Mouse (Mus musculus) thymus, postnatal 0 days (tissue): ENCODE data around the gene Etv4. TPM values are rescaled to one million over a fixed set of nuclear protein-coding genes. Genes with fewer than 3 reads are reported as not detected.

Experiments
- DNase-seq: peaks from one replicate; pipeline ENCODE4 v3.0.0-alpha.2; 2015; ENCODE audit warnings: low spot score
- polyA plus RNA-seq: library from polyadenylated mRNA; unstranded; fragments of >200 nt; fragmentation: Nextera tagmentation; extraction: Ambion mirVana; gene quantifications from 2 replicates; pipeline ENCODE4 v1.2.1, GENCODE M21; 2015

Gene Etv4
- 1.5 and 2.0 TPM in 2 replicates for polyA plus RNA-seq

DNA sequence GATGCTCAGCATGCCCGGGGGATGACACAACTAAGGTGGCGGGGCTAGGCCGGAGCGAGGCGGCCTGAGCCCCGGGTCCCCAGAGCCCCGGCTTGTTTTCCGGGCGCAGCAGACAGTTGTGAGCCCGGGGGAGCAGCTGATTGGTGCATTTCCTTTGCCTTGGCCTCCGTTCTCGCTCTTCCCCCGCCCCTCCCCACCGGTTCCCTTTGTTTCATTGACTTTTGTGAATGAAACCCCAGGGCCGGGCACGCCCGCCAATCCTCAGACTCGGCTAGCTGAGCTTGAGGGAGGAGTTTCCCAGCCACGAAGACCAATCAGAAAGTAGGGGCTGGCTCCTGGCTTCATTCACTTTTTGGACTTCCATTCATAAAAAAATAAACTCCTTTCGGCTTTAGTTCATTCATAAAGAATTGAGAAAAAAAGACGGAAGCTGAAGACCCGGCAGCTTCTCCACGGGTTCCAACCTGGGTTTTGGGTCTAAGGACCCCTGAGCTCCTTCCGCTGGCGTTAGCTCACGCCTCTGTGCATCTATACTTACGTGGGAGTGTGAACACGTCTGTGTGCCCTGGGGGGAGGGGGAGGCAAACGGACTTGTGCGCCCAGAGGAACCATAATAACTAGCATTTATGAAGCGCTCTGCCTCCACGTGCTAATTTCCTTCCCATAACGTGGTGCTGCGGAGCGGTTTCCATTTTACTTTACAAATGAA is at the start of gene Etv4:
Gene Etv4, minus strand, starts transcription at position 229 of the 709 bp plus-strand sequence.
- peak; percentile 96 for DNase-seq

DNA sequence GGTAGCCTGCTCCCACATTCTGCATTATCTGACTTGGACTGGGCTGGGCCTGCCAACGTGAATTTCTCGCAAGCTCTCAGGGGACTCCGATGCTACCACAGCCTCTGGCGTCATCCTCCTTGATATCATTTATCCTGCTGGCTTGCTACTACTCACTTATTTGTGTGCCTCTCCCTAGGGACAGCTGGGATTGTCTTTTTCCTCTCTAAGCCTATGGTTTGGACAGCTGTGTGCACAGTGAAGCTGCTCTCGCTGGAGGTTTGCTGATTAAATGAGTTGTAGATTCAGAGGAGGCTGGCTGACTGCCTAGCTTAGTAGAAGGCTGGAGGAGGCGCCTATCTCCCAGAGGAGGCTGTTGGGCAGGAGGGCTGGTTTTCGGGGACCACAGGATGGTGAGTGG is 46.8 kb upstream of the Etv4 start:
- DNase-seq, result no peak

DNA sequence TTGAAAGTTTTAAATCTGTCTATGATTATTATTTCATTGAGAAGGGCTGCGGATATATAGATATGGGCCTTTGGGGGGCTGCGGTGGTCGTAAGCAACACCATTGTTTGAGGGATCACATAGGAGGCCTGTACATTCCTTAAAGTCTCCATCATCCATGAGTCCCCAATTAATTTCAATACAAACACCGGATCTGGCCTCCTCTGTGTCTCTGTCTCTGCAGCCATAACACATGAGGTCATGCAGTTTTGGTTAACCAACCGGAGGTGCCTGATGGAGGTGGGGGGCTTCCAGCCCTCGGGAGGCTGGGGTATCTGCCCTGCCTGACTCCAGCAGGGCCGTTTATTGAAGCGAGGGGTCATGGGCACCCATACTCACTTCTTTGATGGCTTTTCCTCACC is 45.4 kb upstream of the Etv4 start:
- DNase-seq, result no peak

DNA sequence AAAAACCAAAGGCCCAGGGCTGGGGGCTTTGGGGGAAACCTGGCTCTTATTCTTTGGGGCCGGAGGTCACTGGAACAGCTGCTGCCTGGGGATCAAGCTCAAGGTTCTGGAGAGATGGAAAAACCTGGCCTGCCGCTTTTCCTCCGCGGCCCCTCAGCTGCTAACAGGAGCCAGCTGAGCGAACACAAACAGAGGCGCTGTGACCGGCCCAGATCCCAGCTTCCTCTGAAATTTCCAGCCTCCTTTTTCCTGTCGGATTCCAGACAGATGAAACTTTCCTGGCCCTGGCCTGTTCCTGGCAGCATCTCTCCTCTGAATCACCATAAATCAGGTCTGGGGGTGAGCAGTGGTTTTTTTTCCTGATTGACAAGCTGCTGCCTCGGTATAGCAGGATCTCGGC is 44.9 kb upstream of the Etv4 start:
- DNase-seq, result no peak

DNA sequence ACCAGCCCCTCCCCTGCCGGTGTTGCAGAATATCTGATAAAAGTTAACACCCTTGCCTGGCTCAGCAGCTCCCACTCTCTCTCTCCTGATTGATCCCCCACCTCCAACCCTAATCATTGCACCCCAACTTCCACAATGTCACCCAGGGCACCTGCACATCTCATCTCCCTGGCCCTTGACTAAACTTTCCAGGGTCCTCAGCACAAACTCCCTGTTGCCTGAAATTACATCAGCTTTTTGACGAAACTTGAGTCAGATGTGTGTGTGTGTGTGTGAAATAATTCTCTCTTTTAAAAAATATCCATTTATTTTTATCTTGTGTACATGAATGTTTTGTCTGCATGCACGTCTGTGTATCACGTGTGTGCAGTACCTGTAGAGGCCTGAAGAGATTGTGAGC is 43.5 kb upstream of the Etv4 start:
- no peak for DNase-seq

DNA sequence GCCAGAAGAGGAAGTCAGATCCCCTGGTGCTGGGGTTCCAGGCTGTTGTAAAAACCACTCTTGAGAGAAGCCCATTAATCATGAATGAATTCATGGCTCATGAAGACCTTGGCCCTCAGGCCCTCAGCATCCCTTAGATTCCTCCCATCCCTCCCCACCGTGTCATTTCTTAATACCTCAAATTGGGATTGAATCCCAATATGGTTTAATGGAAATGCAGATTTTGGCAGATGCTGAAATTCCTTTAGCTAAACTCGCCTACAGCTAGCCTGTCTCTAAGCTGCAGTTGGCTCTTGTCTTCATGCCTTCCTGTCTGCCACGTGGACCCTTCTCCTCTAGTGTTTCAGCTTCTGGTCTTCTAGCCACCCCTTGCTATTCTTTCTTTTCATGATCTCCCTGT is 38.0 kb upstream of the Etv4 start:
- no peak for DNase-seq

DNA sequence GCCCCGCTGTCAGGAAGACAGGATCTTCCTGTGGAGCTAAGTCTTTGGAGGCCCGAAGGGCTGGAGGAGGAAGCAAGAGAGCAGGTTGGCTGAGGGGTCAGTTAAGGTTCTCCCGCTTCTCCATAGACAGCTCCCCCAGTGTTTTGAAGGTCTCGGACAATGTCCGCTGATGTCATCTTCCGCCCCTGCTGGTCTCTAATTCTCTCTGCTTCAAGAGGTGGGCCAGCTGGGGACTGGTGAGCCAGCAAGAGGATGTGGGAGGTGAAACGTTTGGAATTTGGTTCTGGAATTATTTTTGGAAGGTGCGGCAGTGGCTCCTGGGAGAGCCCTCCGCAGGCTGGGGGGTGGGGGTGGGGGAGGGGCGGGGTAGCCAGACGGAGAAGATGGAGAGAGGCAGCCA is 35.7 kb upstream of the Etv4 start:
- no peak for DNase-seq

DNA sequence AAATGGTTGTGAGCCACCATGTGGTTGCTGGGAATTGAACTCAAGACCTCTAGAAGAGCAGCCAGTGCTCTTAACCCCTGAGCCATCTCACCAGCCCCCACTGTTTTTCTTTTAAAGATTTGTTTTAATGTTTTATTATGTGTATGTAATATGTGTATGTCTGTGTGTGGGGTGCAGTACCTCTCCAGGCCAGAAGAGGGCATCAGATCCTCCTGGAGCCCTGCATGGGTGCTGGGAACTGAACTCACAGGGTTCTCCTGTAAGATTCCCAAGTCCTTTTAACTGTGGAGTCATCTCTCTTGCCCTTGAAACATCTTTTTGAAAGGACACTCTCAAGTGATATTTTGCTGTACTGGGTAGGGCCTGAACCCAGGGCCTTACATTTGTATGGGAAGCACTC is 34.7 kb upstream of the Etv4 start:
- no peak for DNase-seq

DNA sequence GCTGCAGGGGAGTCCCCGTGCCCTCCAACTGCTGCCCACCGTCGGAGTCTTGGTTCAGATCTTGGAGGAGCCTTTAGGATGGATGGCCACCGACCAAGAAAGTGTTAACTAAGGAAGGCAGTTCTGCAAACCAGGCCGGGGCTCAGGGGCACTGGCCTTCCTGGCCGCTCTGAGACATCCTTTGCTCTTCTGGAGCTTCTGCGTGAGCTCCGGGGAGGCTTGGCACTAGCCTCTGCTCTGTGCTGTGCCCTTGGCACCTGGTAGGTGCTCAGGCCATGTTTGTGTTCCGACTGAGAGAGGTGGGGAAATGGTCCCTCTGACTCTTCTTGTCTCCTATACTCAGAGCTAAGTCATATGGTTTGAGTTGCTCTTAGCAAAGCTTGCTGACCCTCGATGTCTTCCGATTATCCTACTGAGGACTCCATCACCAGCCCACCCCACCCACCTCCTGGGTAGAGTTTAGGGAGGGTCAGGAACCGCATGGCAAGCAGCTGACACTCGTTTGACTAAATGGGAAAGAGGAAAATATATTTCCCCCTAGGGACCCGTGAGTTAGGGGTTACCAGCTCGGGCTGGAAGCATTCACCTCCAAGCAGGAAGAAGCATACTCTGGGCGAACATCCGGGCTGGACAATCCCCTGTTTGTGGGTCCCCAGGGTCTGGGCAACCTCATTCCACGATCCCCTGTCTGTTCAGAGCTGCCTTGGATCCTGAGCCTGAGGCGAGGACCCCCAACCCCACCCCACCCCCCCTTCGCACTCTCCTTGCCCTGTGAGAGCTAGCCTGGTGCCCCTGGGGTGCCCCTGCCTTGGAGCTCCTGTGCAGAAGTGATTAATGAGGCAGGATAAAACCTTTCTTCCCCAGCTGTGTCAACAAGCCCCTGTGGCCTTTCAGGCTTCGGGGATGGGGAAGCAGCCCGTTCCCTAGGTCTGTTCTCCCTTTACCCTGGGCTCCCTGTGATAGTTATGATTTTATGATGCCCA is 30.2 kb upstream of the Etv4 start:
- DNase-seq, result peak; percentile 2

DNA sequence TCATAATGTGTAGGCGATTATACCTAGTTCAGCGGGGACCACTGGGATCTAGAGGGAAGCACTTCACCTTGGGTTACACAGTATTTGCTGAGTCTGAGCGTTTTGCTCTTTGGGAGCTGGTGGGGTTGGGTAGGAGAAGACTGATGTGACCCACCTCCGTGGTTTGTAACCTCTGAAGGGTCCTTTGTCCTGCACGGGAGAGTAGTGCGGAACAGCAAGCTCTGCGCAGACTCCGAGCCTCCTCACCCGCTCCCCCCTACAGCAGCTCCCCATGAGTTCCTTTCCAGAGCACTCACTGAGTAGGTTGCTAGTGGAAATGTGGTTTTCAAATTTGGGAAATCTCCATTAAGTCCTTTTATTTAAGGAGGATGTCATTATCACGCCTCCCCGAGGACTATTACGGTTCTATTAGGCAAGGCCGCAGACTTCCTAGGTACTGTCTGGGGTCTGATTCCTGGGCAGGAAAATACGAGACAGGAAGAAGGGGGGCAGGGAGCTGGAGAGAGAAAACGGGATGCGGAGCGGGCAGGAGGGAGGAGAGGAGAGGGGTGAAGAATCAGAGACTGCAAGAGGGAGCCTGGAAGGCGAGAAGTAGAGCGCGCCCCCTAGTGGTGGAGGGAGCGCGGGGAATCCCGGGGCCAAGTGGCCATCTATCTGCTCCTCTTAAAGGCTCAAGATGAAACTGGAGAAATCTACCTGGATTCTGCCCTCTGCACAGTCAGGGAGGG is 29.4 kb upstream of the Etv4 start:
- DNase-seq, result peak; percentile 65

DNA sequence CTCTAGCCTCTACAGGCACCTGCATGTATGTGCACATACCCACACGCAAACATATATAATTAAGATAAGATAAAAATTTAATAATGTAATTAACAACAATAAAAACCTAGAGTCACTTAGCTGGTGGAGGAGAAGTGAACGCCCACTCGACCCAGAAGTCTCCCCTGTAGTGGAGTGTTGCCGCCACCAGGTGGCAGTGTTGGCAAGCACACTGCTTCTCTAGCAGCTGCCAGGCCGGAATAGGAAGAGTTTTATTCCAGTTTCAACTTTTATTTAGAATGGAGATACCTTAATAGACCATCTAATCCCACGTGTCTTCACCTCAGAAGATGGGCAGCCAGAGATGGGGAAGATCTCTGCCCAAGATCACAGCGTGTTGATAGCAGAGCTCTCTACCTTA is 28.1 kb upstream of the Etv4 start:
- DNase-seq, result peak; percentile 64

DNA sequence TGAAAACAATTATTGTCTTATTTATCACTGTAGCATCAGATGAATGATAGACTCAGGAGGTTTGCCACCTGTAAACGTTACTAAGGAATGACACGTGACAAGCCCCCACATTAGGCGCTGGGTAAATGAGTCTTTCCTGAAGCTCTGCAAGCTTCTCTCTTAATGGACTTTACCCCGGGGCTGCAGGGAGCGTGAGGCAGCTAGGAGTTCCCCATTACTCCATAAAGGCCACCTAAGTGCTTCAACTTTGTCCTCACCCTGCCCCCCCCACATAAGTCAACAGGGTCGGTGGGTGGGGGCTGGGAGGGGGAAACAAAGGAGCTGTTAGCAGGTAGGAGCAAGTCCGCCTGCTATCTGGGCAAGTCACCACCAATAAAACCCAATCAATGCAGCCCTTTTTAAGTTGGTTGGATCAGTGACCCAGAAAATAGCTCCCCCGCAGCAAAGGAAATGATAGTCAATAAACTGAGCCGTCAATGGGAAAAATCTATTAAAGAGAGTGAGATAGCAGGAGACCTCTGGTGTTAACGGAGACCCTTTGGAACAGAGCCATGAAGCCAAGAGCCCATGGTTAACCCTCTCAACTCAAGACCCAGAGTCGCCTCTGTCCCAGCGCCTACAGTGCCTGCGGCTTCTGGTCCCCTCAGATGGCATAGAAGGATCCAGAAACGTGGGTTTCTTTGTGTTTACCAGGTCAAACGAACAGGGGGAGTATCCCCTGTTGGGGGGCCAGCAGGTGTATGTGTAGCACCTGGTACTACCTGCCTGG is 24.1 kb upstream of the Etv4 start:
- DNase-seq, result no peak

DNA sequence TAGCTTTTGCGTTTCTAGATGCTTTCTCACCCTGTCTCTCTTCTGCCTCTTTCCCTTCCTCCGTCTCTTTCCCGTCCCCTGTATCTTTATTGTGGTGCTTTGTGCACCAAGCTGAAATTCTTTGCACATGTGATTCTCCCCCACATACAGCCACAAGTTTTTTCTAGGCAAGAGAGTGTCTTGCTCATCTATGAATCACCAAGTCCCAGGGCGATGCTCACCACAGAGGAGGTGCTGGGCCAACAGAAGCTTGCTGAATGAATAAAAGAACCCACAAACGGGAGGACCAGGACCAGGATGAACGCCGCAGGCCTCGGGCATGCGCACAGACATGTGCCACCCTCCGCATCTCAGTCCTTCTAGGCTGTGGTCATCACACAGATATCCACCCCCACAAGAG is 22.1 kb upstream of the Etv4 start:
- no peak for DNase-seq

DNA sequence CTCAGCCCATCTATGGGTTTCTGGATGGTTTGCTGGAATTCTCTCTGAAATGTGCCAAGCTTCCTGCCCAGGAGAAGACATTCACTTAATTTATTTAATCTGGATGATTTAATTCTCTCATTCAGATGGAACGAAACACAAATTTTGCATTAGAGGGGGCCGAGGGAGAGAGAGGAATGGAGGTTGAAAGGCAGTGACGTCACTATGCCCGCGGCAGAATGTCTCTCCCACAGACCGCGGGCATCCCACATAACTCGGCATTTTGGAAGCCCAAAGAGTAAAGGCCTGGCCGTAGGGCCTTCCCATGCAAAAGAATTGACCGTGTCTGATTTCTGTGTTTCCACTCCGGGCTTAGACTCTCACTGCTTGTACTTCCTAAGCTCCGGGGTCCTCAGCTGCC is 21.6 kb upstream of the Etv4 start:
- no peak for DNase-seq

DNA sequence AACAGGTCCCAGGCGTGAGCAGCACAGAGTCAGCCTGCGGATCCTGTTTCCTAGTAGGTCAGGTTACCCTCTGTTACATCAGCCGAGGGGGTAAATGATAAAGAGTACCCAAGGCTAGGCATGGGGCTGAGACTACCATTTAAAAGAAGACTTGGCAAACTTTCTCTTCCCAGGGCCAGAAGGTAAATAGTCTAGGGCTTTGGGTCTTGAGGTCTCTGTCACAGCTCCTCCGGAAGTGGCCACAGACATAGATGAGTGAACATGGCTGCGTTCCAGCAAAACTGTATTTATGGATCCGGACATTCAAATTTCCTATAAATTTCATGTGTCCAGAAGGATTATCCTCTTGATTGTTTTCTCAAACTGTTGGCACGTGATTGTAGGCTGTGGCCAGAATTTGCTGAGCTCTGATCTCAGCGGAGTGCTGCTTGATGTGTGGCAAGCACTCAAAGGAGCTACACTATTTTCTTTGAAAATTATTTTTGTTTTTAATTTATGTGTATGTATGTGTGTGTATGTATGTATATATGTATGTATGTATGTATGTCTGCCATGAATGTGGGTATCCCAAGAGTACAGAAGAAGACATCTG is 20.0 kb upstream of the Etv4 start:
- no peak for DNase-seq

DNA sequence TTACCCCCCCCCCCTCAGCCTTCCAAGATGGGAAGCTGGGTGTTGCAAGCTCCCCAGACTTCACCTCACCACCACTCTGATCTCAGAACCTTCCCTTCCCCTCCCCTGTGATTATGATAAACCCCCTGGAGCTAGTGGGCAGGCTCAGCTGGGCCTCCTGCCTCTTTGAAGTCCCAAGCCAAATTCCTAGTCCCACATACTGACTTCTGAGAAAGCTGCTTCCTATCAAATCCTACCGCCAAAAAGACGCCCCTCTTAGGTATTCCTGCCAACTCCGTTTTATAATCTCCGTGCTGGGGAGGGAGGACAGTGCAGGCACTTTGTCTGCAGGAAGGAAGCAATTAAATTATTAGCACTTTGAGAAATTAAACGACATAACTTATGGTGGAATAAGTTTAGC is 16.2 kb upstream of the Etv4 start:
- DNase-seq, result no peak

DNA sequence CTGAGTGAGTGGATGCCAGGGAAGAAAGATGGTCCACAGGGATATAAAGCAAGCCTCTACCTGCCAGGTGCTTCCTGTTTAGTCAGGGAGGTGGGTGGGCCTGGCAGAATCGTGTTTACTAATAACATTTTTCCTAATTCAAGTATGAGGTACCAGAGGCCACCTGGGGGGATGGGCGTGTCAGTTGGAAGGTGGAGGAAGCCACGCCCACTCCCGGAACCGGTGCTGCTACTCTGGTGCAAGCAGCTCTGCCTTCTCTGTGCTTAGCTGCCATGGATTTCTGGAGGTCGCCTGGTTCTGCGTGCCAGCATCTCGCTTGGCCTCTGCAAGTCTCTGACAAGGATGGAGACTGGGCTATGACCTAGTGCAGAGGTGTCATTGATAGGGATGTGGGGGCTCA is 12.9 kb upstream of the Etv4 start:
- no peak for DNase-seq

DNA sequence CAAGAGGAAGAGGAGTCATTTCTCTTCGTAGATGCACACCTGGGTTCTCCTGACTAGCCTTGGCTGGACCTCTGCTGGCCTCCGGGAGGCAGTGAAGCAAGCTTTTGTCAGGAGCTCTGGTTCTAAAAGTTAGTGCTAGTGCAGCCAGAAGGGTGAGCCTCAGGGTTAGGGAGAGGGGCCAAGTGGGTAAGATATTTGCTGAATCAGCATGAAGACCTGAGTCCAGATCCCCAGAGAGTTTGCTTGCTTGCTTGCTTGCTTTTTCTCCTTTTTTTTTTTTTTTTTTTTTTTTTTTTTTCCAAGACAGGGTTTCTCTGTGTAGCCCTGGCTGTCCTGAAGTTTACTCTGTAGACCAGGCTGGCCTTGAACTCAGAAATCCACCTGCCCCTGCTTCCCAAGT is 12.2 kb upstream of the Etv4 start:
- DNase-seq, result no peak

DNA sequence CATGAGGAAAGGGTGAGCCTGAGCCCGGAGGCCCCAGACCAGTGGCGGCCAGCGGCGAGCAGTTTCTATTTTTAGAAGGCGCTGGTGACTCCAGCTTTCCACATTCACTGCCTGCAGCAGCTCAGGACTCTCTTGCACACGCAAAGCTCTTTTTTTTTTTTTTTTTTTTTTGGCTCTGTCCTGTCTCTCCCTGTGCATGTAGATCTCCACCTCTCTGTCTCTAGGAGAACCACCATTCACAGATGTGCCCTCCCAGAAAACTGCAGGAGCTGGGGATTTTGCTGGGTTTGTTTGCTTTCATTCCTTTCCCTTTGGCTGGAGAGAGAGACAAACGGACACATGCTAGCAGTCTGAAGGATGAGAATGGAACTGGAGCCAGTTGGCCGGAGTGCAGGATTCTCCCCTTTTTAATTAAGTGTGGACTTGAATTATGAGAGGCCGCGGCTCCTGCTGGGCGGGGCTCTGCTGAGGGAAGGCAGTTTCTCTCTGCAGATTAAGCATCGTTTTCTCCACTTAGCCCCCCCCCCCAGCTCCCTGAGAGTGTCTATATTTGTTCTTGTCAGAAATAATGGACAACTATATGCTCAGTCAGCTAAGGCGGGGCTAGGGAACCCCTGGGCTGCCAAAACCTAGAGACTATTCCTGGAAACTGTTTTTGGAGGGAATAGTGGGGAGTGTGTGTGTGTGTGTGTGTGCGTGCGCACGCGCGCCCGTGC is 5.8 kb upstream of the Etv4 start:
- DNase-seq, result no peak

DNA sequence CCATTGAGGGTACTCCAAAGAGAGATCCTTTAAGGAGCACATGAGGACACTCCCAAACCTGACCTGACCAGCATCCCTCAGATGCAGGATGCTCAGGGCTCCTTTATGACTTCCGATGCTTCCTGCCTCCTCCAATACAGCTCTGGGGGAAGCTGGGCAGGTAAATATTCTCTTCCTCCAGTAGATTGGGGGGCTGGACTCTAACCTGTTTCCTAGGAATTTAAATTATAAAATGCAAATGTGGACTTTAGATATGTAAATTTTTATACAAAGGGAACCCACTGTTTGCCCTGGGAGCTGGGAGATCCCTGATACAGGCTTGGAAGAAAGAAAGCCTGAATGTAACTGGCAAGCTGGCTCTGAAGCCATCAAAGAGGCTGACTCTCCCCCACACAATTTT is 2.3 kb upstream of the Etv4 start:
- no peak for DNase-seq
